Mouse (Mus musculus): ENCODE measurements around the gene Otud7b. TPM values are rescaled to one million over a fixed set of nuclear protein-coding genes. Genes with fewer than 3 reads are reported as not detected.

Gene Otud7b
- total and polyA plus RNA-seq, 2 experiments from 2014 or later = 8.8 to 13.5 TPM

DNA sequence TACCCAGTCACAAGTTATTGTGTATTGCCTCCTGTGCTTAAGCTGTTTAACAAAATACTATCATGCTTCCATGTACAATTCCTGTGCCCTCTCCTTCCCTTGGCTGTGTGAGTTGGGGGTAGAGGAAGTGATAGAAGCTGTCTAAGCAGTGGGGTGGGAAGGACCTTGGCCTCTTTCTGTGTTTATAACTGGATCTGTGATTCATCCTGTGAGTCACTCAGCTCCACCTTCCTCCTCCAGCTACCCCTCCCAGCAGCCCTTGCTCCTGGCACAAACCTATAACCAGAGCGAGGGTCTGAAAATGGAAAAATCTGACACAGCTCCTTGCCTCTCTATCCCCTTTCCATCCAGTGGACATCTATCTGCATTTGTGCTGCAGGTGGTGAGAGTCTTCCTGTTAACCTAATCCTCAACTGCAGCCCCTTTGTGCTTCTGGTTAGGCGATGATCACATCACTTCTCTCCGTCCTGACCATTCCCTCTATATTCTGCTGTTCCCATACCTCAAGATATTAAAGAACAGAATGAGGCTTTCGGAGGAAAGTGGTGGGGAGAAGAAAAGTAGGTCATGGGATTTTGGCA lies 56.0 kb downstream of the Otud7b start:
- no peak overlapping the region for H3K27ac ChIP-seq (ENCODE audit: low read depth, low read length)
- no peak overlapping the region for H3K4me3 ChIP-seq (ENCODE audit: low read depth, low read length)
- no peak for ATAC-seq
- WGBS = 60% methylated on average over 4 of the region's 4 CpGs
- no peak for TF ChIP-seq CTCF (IDR thresholded peaks at IDR 0.05; ENCODE audit: low read depth)
- no peaks in the 10 kb centered on the region for H3K27me3 ChIP-seq (ENCODE audit: insufficient read depth, low read length)
- peak overlapping the region; percentile 82 for H3K4me2 ChIP-seq (ENCODE audit: low read depth)
- no peak for DNase-seq
- peaks cover 6% of the 10 kb centered on the region; the same call in 1 of the 2 replicates for H3K4me1 ChIP-seq (ENCODE audit: insufficient read depth)
- H3K9me3 ChIP-seq (ENCODE audit: low read length) = no peaks in the 10 kb centered on the region
- 0 out of 2 replicates have a peak overlapping the region, but pooled peaks have one; percentile 2 for H3K9ac ChIP-seq
- peaks cover 7% of the 10 kb centered on the region; the same call in 1 of the 2 replicates for H3K36me3 ChIP-seq (ENCODE audit: insufficient read depth)

DNA sequence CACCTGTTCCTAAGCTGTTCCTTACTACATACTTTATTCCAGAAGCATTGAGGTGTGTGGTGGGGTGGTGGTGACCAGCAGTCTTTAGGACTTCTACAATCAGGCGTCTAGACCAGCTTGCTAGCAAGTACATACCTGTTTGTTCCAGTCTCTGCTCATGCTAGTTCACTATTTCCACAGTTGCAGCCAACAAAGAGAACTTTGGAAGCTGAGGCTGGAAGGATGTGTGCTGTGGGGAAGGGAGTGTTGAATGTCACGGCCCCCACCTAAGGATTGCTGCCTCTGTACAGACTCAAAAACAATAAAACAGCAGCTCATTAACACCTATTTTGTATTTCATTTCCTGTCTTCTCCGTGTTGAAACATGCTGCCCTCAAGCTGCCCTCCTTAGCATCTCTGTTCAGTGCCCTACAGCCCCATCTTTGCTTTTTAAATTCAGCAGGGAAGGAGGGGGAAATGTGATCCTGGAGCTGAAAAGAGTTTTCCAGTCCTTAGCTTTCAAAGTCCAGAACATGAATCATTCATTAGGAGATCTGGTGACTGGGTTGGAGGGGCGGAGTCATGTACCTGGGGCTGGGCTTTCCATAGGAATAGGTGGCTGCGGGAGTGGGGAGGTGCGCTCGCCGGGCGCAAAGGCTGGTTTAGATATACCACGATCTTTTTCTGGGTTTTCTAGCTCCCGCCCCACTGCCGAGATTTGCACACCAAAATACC lies 56.6 kb downstream of the Otud7b start:
- Histone ChIP-seq H3K27ac (ENCODE audit: low read depth, low read length) (peak overlapping the region; percentile 74), H3K36me3 (ENCODE audit: insufficient read depth) (0 out of 2 replicates have a peak, but pooled peaks cover under 1% of the 10 kb centered on the region), H3K9me3 (ENCODE audit: low read length) (no peaks in the 10 kb centered on the region), H3K4me3 (ENCODE audit: low read depth, low read length) (peak overlapping the region; percentile 40), H3K4me1 (ENCODE audit: insufficient read depth) (peaks cover 6% of the 10 kb centered on the region; the same call in 1 of the 2 replicates), H3K9ac (peak overlapping the region; percentile 48), H3K4me2 (ENCODE audit: low read depth) (peak overlapping the region; percentile 82), H3K27me3 (ENCODE audit: insufficient read depth, low read length) (no peaks in the 10 kb centered on the region)
- no peak for TF ChIP-seq CTCF (IDR thresholded peaks at IDR 0.05; ENCODE audit: low read depth)
- DNase-seq = peak; percentile 46
- WGBS = 3% methylated on average over 12 of the region's 12 CpGs
- ATAC-seq = peak; percentile 67

DNA sequence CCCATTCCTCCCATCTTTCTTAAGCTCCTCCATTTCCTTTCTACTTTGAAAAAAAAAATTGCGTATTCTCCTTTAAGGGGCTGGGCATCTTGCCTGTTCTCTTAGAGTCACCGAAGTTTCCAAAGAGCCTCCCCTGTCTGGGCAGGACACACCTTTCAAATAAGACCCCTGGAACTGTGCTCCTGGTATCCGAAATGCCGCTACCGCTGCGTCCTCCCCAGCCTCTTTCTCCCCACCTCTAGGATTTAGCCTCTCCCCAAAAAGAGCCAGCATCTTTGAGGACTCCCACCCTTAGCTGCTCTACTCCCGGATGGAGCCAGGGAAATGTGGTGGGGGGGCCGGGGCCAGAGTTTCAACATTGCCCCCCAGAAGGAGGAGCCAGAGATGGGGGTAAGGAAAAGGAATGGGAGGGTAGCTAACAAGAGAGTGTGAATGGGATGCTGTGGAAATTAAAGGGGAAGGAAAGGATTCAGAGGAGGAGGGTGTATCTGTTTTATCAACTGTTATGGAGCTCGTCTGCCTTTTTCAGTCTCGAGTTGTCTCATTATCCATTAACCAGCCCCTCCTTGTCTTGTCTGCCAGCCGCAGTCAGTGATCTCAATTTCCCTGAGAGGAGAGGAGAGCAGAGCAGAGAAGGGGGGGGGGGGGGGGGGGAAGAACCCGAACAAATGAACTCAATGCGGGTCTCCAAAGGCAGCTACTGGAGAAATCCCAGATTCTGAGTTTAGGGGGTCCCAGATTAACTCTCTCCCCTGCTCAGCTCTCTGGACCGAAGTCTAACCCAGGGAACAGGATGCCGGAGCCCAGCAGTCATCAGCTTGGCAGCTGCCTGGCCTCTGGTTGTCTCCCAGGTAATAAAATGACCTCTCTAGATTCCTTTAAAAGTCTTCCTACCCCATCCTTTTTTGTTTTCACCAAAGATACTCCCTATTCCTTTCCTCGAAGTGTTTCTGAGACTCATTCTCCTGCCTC lies 57.8 kb downstream of the Otud7b start, which contains the start of gene Mtmr11:
TSS of gene Mtmr11 (plus strand) at position 136 of the 972 bp plus-strand sequence.
- Histone ChIP-seq H3K4me3 (ENCODE audit: low read depth, low read length) (peak within 1 kb of the TSS; percentile 40), H3K27me3 (ENCODE audit: insufficient read depth, low read length) (no peaks in the 10 kb centered on the region), H3K9me3 (ENCODE audit: low read length) (no peaks in the 10 kb centered on the region), H3K4me1 (ENCODE audit: insufficient read depth) (peaks cover 6% of the 10 kb centered on the region; the same call in 1 of the 2 replicates), H3K4me2 (ENCODE audit: low read depth) (peak within 1 kb of the TSS; percentile 82), H3K27ac (ENCODE audit: low read depth, low read length) (peak within 1 kb of the TSS; percentile 74), H3K36me3 (ENCODE audit: insufficient read depth) (no peaks in the 10 kb centered on the region), H3K9ac (peak within 1 kb of the TSS; percentile 48)
- WGBS = 9% methylated on average over 16 of the region's 16 CpGs
- ATAC-seq = peak; percentile 64
- peak; percentile 65 for DNase-seq
- TF ChIP-seq CTCF (IDR thresholded peaks at IDR 0.05; ENCODE audit: low read depth) = no peak

DNA sequence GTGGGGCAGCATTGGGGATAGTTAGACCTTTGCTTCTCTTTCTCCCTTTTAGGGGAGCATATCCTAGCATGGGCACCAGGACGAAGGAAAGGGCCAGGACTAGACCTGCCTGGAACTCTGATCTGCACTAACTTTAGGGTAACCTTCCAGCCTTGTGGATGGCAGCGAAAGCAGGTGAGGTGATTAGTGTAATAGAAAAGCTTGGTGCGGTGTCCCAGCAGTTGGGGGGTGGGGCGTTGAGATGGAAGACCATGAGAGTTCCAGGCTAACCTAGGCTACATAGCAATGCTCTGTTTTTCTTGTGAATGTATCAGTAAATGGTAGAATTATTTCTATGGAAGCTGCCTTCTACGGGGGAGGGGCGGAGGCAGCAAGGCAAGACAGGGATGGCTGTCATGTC lies 58.7 kb downstream of the Otud7b start:
- no peak for DNase-seq
- ATAC-seq = no peak
- Histone ChIP-seq H3K27ac (ENCODE audit: low read depth, low read length) (no peak overlapping the region), H3K4me1 (ENCODE audit: insufficient read depth) (peaks cover 6% of the 10 kb centered on the region; the same call in 1 of the 2 replicates), H3K36me3 (ENCODE audit: insufficient read depth) (no peaks in the 10 kb centered on the region), H3K27me3 (ENCODE audit: insufficient read depth, low read length) (no peaks in the 10 kb centered on the region), H3K4me2 (ENCODE audit: low read depth) (peak overlapping the region; percentile 82), H3K9ac (0 out of 2 replicates have a peak overlapping the region, but pooled peaks have one; percentile 18), H3K4me3 (ENCODE audit: low read depth, low read length) (no peak overlapping the region), H3K9me3 (ENCODE audit: low read length) (no peaks in the 10 kb centered on the region)
- WGBS = 87% methylated on average over 6 of the region's 6 CpGs
- TF ChIP-seq CTCF (IDR thresholded peaks at IDR 0.05; ENCODE audit: low read depth) = no peak

DNA sequence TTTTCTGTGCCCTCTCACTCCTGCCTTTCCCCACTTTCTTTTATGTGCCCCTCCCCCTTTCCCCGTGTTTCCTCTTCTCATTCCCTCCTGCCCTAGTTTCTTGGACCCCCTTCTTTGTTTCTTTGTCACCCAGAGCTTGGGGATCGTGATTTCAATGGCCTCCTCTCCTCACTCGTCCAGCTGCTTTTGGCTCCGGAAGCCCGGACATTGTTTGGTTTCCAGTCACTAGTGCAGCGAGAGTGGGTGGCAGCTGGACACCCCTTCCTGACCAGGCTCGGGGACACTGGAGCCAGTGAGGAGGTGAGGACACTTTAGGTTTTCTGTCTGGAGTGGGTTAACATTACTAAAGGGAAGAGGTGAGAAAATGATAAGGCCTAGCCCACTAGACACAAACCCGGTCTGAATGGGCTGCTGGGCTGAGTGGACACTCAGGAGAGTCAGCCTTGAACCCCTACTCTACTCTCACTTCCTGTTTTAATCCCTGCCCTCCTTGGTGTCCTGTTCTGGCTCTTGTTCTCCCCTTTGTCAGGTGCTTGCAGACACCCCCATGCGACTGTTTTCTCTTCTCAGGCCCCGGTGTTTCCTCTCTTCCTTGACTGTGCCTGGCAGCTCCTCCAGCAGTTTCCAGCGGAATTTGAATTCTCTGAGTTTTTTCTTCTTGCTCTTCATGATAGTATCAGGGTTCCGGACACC lies 64.3 kb downstream of the Otud7b start:
- H3K36me3 ChIP-seq (ENCODE audit: insufficient read depth) = no peaks in the 10 kb centered on the region
- DNase-seq = no peak
- no peaks in the 10 kb centered on the region for H3K27me3 ChIP-seq (ENCODE audit: insufficient read depth, low read length)
- H3K27ac ChIP-seq (ENCODE audit: low read depth, low read length) = no peak overlapping the region
- peaks cover 8% of the 10 kb centered on the region for H3K4me1 ChIP-seq (ENCODE audit: insufficient read depth)
- no peak overlapping the region for H3K4me2 ChIP-seq (ENCODE audit: low read depth)
- TF ChIP-seq CTCF (IDR thresholded peaks at IDR 0.05; ENCODE audit: low read depth) = no peak
- H3K9me3 ChIP-seq (ENCODE audit: low read length) = no peaks in the 10 kb centered on the region
- H3K4me3 ChIP-seq (ENCODE audit: low read depth, low read length) = no peak overlapping the region
- WGBS = 64% methylated on average over 12 of the region's 12 CpGs
- no peak for ATAC-seq
- H3K9ac ChIP-seq = no peak overlapping the region

DNA sequence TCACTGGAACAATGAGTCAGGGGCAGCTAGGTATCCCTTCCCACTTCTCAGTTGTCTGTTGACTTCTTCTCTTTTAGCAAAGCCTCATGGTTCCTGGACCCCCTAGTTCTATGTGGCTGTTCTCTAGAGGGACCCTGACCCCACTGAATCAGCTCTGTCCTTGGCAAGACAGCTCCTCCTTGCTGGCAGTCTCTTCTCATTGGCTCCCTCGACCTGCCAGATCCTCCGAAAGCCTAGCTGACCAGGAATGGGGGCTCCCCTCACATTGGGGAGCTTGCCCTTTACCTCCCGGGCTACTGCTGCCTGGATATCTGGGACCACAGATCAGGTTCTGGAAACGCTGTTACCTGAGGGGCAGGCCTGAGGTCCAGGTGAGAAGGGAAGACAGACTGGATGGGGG lies 65.9 kb downstream of the Otud7b start:
- Histone ChIP-seq H3K36me3 (ENCODE audit: insufficient read depth) (peaks cover 13% of the 10 kb centered on the region), H3K9me3 (ENCODE audit: low read length) (no peaks in the 10 kb centered on the region), H3K4me1 (ENCODE audit: insufficient read depth) (peaks cover 8% of the 10 kb centered on the region), H3K4me3 (ENCODE audit: low read depth, low read length) (no peak overlapping the region), H3K4me2 (ENCODE audit: low read depth) (no peak overlapping the region), H3K27ac (ENCODE audit: low read depth, low read length) (no peak overlapping the region), H3K9ac (0 out of 2 replicates have a peak overlapping the region, but pooled peaks have one; percentile 14), H3K27me3 (ENCODE audit: insufficient read depth, low read length) (no peaks in the 10 kb centered on the region)
- ATAC-seq (no peak), DNase-seq (no peak)
- WGBS = 84% methylated on average over 4 of the region's 4 CpGs
- TF ChIP-seq CTCF (IDR thresholded peaks at IDR 0.05; ENCODE audit: low read depth) = no peak

All from forebrain, postnatal 0 days (tissue).